Mouse (Mus musculus) activated CD4-positive, CD25-positive, alpha-beta regulatory T cell, adult 4 months (primary cell): Measurements from ENCODE around the gene Scml4. TPM values are rescaled to one million over a fixed set of nuclear protein-coding genes. Genes with fewer than 3 reads are reported as not detected.

Experiments used
- ATAC-seq: one replicate; pipeline ENCODE4 v1.8.0; 2017
- polyA plus RNA-seq, 2 experiments: library from polyadenylated mRNA; unstranded; fragments of 100-300 nt; shearing (Covaris generic); gene quantifications; one replicate each; pipeline ENCODE4 v1.2.1; 2017

Scml4 gene
- polyA plus RNA-seq, 2 experiments from 2014 or later = 26.9 to 40.4 TPM

DNA sequence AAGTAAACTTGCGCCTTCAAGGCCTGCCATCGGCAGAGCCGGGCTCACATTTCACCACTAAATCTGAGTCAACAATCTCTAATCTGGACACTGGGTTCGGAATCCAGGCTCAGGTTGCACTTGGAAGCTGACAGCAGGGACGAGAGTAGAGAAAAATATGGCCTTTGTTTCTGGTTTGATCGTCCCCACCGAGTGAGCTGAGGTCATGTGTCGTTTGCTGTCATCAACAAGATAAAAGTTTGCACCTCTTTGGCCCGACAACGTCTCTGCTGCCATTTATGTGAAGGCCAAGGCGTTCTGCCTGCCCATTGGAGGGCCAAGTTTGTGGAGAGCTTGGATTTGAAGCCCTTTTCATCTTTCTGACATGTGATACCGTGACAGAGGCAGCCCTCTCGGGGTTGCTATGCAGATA is 135.3 kb downstream of the Scml4 start:
- no peak for ATAC-seq

- ATAC-seq = peak; percentile 78
These were observed 137.1 kb downstream of the Scml4 start for GRCm38 (mm10) chr10:42997278-42997677.

DNA sequence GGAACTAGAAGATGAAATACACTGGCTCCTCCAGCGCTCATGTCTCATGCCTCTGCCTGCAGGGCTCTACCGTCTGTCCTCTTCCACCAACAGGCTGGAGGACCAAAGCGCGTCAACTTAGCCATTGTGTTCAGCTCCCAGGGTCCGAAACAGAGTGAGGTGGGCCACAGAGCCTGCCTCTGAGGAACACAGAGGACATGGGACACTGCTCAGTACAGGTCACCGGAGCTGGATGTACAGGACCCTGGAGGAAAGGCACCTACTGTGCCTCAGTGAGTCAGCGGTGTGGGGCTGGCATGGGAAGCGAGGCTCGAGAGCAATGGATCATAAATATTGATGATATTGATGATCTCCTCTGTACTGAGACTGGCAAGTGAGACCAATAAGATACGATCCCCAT is 139.2 kb downstream of the Scml4 start:
- no peak for ATAC-seq

GRCm38 (mm10) chr10:43001433-43001832 is 141.3 kb downstream of the Scml4 start:
- ATAC-seq = no peak

DNA sequence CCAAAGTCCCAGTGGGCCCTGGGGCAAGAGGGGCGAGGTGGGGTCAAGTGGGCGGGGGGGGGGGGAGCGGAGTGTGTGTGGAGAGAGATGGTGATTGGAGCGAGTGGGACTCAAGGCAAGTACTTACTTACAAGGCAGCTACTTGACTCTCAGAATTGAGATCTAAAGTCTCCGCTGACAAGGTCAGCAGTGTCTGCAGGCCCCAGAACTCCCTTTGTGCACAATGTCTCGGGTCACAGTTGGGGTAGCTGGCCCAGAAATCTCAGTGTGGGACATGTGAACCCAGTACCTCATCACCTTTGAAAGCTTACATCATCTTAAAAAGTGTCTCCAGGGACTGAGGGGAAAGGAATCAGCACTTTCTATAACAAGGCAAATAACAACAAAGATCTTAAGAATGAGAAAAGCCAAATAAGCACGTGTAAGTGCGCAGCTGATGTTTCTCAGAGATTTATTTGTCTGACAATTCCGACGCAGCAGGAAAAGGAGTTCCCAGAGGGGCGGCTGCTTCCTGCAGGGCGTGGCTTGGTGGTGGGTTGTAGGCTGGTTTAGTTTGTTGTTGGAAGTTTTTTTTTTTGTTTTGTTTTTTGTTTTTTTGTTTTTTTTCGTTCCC is 142.0 kb downstream of the Scml4 start:
- ATAC-seq = no peak

- no peak for ATAC-seq
These were observed 142.7 kb downstream of the Scml4 start for GRCm38 (mm10) chr10:43002721-43003465.

DNA sequence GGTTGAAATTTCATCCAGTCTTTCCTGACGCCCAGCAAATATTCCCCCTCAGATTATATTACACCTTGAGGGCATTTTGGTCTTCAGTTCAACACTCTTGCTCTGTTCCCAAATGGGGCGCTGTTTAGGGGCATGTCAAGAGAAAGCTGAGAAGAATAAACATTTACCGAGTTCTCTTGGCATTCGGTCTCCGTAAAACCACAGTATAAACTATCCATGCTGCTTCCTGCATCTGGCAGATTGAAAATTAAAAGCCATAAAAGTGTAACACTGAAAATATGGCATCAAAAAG is 143.2 kb downstream of the Scml4 start:
- ATAC-seq = no peak

DNA sequence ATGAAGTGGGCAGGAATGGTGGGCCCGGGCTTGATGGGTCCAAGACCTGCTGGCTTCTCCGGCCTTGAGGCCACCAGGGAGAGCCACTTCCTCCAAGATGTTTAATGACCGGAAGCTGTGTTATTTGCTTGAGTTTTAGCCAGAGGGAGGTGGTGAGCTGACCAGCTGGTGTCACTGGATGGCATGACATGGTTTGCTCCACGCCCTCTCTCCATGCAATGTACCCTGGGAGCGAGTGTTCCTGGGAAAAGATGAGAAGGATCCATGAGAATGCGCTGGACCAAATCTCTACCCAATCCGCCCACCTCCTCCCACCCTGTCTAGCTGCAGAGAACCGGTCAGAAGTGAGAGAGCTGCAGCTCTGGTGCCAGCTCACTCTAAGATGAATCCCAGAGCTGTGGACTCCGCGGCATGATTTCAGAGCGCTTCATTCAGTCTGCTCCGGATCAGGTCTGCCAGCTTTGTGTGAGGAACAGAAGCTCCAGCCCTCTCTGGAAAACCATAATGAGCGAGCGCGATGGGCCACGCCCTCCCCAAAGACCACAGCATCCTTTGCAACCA is 144.1 kb downstream of the Scml4 start:
- ATAC-seq = no peak

GRCm38 (mm10) chr10:43005031-43005430 is 144.9 kb downstream of the Scml4 start:
- ATAC-seq = no peak

- no peak for ATAC-seq
These were observed 145.5 kb downstream of the Scml4 start for GRCm38 (mm10) chr10:43005677-43006076.

DNA sequence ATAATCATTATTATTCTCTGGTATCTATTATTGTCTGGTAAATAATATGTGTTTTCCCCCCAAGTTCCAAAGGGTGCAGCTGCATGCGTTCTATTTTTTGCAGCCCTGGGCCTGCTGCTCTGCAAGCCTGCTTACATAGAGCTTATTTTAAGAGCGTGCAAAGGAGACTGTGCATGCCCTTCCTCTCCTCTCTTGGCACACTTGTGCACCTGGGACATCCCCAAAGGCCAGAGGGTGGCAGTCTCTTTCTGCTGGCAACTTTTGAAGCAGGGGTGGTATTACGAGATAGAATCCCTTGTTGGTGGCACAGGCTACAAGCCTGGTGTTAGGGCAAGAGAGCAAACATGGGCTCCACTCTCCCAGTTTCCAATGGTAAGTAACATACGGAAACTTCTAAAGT is 146.4 kb downstream of the Scml4 start:
- no peak for ATAC-seq

DNA sequence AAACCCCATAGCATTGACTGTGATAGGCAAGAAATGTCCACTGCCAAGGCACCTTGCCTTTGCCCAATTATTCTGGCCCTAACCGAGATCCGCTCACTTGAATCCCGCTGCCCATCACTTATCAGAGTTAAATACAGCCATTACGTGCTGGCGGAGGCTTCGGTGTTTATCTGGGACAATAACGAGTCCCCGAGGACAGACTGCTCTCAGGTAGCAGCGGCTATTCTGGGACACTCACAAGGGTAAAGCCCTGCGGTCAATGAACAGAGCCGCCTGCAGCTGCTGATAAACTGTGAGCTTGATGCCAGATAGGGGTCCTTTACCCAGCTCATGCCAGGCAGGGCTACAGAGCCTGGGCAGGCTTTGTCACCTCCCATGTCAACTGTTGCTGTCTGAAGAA is 147.9 kb downstream of the Scml4 start:
- no peak for ATAC-seq

Other genes with a start within 250 kb of the Scml4 start
- 10 to 100 TPM; 15.9 to 19.1 TPM for gene Sec63, start 98.9 kb upstream of the Scml4 start, polyA plus RNA-seq